Mouse (Mus musculus) liver, embryonic 13.5 days (tissue): Measurements from ENCODE around the gene Got1. TPM values are rescaled to one million over a fixed set of nuclear protein-coding genes. Genes with fewer than 3 reads are reported as not detected.
"Not testable (repeated sequence)": the region's sequence is repeated elsewhere in the genome, so short reads cannot be mapped to it uniquely, and the experiment has no call there.

Experiments used
- ATAC-seq: fragments of 200-750 bp; cut with Nextera tagmentation; 2 replicates; pipeline ENCODE4 v1.8.0; 2017; ENCODE audit warnings: low read depth, mild to moderate bottlenecking, moderate number of reproducible peaks, moderate library complexity
- DNase-seq: peaks from one replicate; pipeline ENCODE4 v3.0.0; 2022
- H3K27ac ChIP-seq: fragments of 300-500 bp; sonication (generic); 2 replicates; pipeline ENCODE4 v1.5.1; 2015; ENCODE audit warnings: moderate library complexity, mild to moderate bottlenecking, inconsistent platforms
- H3K27me3 ChIP-seq: fragments of 300-500 bp; sonication (generic); 2 replicates; pipeline ENCODE4 v1.6.1; 2015; ENCODE audit warnings: mild to moderate bottlenecking, inconsistent platforms
- H3K36me3 ChIP-seq: fragments of 300-500 bp; sonication (generic); 2 replicates; pipeline ENCODE4 v1.6.1; 2015; ENCODE audit warnings: mild to moderate bottlenecking, inconsistent platforms
- H3K4me1 ChIP-seq: fragments of 300-500 bp; sonication (generic); replicated peaks from 2 replicates; pipeline ENCODE4 v1.6.1; 2015; ENCODE audit warnings: inconsistent platforms
- H3K4me2 ChIP-seq: fragments of 300-500 bp; sonication (generic); 2 replicates; pipeline ENCODE4 v1.6.1; 2015; ENCODE audit warnings: inconsistent platforms, mild to moderate bottlenecking, moderate library complexity
- H3K4me3 ChIP-seq: fragments of 300-500 bp; sonication (generic); replicated peaks from 2 replicates; pipeline ENCODE4 v1.5.1; 2015; ENCODE audit warnings: mild to moderate bottlenecking, inconsistent platforms
- H3K9ac ChIP-seq: fragments of 300-500 bp; sonication (generic); 2 replicates; pipeline ENCODE4 v1.6.1; 2015; ENCODE audit warnings: mild to moderate bottlenecking, inconsistent platforms
- H3K9me3 ChIP-seq: fragments of 300-500 bp; sonication (generic); replicated peaks from 2 replicates; pipeline ENCODE4 v1.6.1; 2016; ENCODE audit warnings: inconsistent platforms
- WGBS: fragments of 180-500 bp; shearing (Covaris S2); methylation state at CpG from one replicate; pipeline ENCODE4 v1.1.7; 2015; ENCODE audit not compliant: insufficient replicate concordance; 5-methylcytosine and 5-hydroxymethylcytosine counted together
- polyA plus RNA-seq: library from polyadenylated mRNA; unstranded; fragments of >200 nt; fragmentation: Nextera tagmentation; extraction: Ambion mirVana; gene quantifications from 2 replicates; pipeline ENCODE4 v1.2.1, GENCODE M21; 2015

Got1 gene
- polyA plus RNA-seq, 1 experiment from 2014 or later = 22.0 TPM

DNA sequence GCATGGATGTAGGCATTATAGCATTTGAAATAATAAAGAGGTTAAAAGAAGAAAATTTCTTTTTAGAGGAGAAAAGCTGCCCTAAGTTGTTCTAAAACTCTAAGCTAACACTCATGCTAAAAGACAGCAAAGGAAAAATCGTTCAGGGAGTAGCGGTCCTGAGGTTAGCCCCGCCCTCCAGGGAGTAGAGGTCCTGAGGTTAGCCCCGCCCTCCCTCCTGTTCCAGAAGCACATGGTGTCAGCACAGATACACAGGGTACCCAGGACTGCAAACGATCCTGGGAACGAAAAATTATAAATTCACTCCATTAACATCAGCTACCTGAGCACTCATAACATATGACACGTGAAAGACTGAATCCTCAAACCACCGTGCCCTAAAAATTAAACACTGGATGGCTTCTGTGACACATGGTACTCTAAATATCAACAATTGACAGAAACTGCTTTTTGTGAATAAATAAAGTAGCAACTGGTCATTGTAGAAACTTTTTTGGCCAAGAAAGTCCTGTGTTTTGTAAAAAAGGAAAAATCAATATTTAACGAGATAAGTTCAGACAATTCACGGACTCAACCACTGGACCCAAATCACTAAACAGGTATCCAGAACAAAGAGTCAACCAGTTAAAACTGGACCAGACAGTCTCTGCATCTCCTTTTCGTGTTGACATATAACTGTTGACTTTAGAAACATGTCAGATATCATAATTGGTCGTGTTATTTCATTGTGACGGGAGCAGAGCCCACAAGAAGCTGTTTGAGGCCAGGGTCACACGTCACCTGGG is 13.8 kb downstream of the Got1 start:
- 79% methylated on average over 14 of the region's 14 CpGs for WGBS
- Histone ChIP-seq H3K27me3 (no peaks in the 10 kb centered on the region), H3K9ac (no peak overlapping the region), H3K4me3 (no peak overlapping the region), H3K4me1 (peaks cover 6% of the 10 kb centered on the region), H3K27ac (no peak overlapping the region), H3K9me3 (no peaks in the 10 kb centered on the region), H3K36me3 (peaks cover 67% of the 10 kb centered on the region), H3K4me2 (no peak overlapping the region)
- ATAC-seq = no peak
- no peak for DNase-seq

DNA sequence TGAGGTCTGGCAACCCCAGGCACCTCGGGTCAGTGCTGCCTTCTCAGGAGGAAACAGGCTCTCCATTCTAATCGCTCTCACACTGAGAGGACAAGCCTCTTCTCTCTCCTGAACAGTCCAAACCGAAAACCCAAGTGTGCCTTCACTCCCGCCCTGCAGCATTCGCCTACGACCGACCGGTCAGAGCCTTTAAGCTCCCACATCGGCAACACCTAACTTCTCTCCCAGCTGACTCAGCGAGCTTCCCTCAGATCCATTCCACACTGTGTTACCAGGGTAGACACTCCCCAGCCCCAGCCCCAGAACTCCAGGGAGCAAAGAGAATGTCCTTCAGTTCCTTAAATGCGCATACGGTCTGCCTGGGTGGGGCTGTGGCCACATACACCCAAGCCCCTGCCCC is 19.0 kb downstream of the Got1 start:
- no peak overlapping the region for H3K9ac ChIP-seq
- H3K9me3 ChIP-seq = no peaks in the 10 kb centered on the region
- no peak overlapping the region for H3K4me2 ChIP-seq
- no peak overlapping the region for H3K4me3 ChIP-seq
- DNase-seq = no peak
- no peak overlapping the region for H3K27ac ChIP-seq
- H3K36me3 ChIP-seq = peaks cover 77% of the 10 kb centered on the region
- ATAC-seq = no peak
- H3K4me1 ChIP-seq = no peaks in the 10 kb centered on the region
- H3K27me3 ChIP-seq = no peaks in the 10 kb centered on the region
- 84% methylated on average over 12 of the region's 12 CpGs for WGBS

DNA sequence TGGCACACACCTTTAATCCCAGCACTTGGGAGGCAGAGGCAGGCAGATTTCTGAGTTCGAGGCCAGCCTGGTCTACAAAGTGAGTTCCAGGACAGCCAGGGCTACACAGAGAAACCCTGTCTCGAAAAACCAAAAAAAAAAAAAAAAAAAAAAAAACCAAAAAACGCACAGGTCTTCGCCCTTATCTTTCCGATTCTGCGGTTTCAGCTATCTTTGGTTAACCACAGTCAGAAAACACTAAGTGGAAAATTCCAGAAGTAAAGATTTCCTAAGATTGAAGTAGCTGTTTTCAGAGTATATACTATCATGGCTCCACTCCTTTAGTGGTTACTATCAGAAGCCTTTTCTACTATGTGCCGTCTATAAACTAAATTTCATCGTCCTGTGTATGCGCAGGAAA is 20.8 kb downstream of the Got1 start:
- not testable (repeated sequence) for H3K27me3 ChIP-seq, H3K9me3 ChIP-seq, DNase-seq, H3K9ac ChIP-seq, H3K4me3 ChIP-seq, H3K4me1 ChIP-seq, ATAC-seq, H3K4me2 ChIP-seq, H3K27ac ChIP-seq
- peaks cover 79% of the 10 kb centered on the region for H3K36me3 ChIP-seq
- 65% methylated on average over 8 of the region's 9 CpGs for WGBS

DNA sequence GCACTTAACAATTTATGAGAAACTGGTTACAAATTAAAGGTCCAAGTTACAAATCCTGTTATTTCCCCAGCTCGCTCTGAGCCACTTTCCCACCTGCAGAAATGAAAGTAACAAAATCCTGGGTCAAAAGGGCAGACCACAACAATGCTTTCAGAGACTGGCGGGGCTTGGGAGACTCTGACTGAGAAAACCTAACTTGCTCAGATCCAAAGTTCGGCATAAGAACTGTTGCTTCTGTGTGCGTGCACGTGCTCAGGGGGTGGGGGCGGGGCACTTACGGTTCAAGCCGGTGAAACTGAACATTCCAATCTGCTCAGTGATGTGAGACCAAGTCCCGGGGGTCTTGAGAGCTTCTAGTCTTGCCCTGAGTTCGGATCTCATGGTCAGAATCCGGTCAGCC is 21.8 kb downstream of the Got1 start:
- no peak for DNase-seq
- Histone ChIP-seq H3K9me3 (no peaks in the 10 kb centered on the region), H3K4me1 (no peaks in the 10 kb centered on the region), H3K27ac (no peak overlapping the region), H3K36me3 (peaks cover 79% of the 10 kb centered on the region), H3K9ac (no peak overlapping the region), H3K27me3 (no peaks in the 10 kb centered on the region), H3K4me2 (no peak overlapping the region), H3K4me3 (no peak overlapping the region)
- 83% methylated on average over 11 of the region's 11 CpGs for WGBS
- no peak for ATAC-seq

DNA sequence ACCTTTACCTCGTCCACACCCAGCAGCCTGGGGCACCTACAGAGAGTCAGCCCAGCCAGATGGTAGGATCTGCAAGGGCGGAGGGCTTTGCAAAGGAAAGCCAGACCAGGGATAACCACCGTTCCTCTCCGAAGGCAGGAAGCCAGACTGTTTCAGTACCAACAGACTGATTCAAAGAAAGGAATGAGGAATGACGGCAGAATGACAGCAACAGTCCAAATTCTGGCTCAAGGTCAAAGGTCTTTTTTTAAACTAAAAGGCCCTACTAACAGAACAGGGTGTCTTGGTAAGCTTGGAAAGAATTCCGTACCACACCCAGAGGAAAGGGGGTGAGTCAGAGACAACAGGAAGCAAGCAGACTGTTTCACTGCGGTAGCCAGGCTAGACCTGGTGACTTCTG is 25.5 kb downstream of the Got1 start:
- Histone ChIP-seq H3K4me1 (peaks cover 23% of the 10 kb centered on the region), H3K27me3 (no peaks in the 10 kb centered on the region), H3K4me2 (no peak overlapping the region), H3K27ac (no peak overlapping the region), H3K4me3 (no peak overlapping the region), H3K36me3 (peaks cover 48% of the 10 kb centered on the region), H3K9me3 (no peaks in the 10 kb centered on the region), H3K9ac (no peak overlapping the region)
- ATAC-seq (no peak), DNase-seq (no peak)
- 73% methylated on average over 7 of the region's 7 CpGs for WGBS

DNA sequence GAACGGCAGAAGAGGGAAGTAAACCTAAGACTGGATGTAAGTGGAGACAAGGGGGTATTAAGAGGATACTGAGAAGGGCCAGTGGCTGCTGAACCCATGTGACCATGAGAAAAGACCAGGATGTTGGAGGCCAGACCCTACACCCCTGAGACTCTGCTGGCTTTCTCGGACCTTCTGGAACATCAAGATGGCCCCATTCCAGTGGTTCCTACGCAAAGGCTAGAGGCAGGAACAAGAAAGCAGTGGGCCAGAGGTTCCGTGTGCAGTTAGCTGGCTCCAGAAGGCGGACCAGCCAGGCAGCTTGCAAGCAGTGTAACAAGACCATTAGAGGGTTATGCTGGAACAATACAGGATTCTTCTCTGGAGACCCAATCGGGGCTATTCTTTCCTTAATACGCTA is 27.0 kb downstream of the Got1 start:
- H3K27ac ChIP-seq = no peak overlapping the region
- H3K27me3 ChIP-seq = no peaks in the 10 kb centered on the region
- WGBS = 80% methylated on average over 7 of the region's 7 CpGs
- no peak overlapping the region for H3K9ac ChIP-seq
- DNase-seq = no peak
- H3K36me3 ChIP-seq = peaks cover 38% of the 10 kb centered on the region
- H3K9me3 ChIP-seq = no peaks in the 10 kb centered on the region
- H3K4me2 ChIP-seq = no peak overlapping the region
- ATAC-seq = no peak
- peaks cover 33% of the 10 kb centered on the region for H3K4me1 ChIP-seq
- no peak overlapping the region for H3K4me3 ChIP-seq

DNA sequence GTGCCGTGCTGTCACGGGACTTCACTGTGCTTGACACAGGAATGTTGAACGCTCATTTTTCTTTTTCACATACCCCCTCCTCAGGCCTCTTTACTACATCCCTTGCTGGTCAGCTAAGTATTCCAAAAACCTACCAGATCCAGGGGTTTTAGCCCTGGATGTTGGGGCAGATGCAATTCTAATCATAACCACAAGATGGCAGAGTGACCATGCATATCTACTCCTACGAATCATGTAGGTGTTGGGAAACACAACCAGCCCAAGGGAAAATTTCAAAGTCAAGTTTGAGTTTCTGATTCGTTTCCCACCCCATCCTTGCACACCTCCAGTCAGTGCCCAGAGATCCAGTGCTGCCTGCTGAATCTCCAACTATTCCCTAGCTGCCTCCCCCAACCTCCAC is 28.6 kb downstream of the Got1 start:
- DNase-seq = peak; percentile 34
- H3K4me1 ChIP-seq = peaks cover 33% of the 10 kb centered on the region
- ATAC-seq = no peak
- no peak overlapping the region for H3K4me3 ChIP-seq
- H3K9ac ChIP-seq = 0 out of 2 replicates have a peak overlapping the region, but pooled peaks have one; percentile 57
- peak overlapping the region; percentile 65 for H3K4me2 ChIP-seq
- peaks cover 25% of the 10 kb centered on the region for H3K36me3 ChIP-seq
- no peaks in the 10 kb centered on the region for H3K9me3 ChIP-seq
- peak overlapping the region; percentile 80; the same call in 1 of the 2 replicates for H3K27ac ChIP-seq
- no peaks in the 10 kb centered on the region for H3K27me3 ChIP-seq
- WGBS = 21% methylated on average over 5 of the region's 5 CpGs

DNA sequence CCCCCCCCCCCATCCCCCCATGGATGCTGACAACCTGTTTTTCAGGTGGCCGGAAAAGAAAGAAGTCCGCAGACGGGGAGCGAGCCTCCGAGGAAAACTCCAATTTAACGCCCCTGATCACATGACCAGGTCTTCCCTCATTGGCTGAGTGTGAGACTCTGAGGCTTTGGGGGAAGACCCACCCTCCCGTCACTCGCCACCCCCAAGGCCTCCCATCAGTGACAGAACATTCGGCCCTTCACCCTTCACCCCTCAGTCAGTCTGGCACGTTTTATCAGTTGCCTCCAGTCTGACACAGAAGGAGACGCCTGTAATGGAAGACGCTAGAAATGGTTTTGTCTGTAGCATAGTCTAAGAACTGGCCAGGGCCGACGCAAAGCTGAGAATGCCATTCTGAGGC is 29.5 kb downstream of the Got1 start:
- DNase-seq (peak; percentile 35), ATAC-seq (peak; percentile 90)
- Histone ChIP-seq H3K27me3 (no peaks in the 10 kb centered on the region), H3K9ac (peak overlapping the region; percentile 57), H3K4me1 (peaks cover 33% of the 10 kb centered on the region), H3K4me3 (peak overlapping the region; percentile 47), H3K27ac (peak overlapping the region; percentile 80), H3K36me3 (peaks cover 15% of the 10 kb centered on the region), H3K9me3 (no peaks in the 10 kb centered on the region), H3K4me2 (peak overlapping the region; percentile 65)
- WGBS = 7% methylated on average over 14 of the region's 14 CpGs

DNA sequence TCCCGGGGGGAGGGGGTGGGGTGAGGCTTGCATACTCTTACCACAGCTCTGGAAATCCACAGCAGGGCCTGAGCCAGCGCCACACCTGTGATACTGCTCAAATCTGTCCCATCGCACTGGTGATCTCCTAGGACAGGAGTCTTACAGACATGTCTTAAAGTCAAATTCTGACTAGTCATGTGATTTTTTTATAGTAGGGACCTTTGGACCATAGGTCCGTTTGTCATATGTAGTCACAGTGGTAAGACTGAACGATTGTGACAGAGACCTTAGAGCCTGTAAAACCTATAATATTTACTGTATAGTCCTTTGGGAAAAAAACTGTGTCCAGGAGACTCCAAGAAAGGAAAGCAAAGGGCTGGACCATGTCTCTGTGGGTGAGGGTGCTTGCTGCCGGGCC is 30.5 kb downstream of the Got1 start:
- peak overlapping the region; percentile 65 for H3K4me2 ChIP-seq
- H3K36me3 ChIP-seq = peaks cover 6% of the 10 kb centered on the region; the same call in 1 of the 2 replicates
- no peaks in the 10 kb centered on the region for H3K9me3 ChIP-seq
- no peaks in the 10 kb centered on the region for H3K27me3 ChIP-seq
- WGBS = 70% methylated on average over 6 of the region's 6 CpGs
- H3K9ac ChIP-seq = peak overlapping the region; percentile 57; the same call in 1 of the 2 replicates
- DNase-seq (no peak), ATAC-seq (no peak)
- no peak overlapping the region for H3K4me3 ChIP-seq
- peak overlapping the region; percentile 80 for H3K27ac ChIP-seq
- H3K4me1 ChIP-seq = peaks cover 33% of the 10 kb centered on the region

DNA sequence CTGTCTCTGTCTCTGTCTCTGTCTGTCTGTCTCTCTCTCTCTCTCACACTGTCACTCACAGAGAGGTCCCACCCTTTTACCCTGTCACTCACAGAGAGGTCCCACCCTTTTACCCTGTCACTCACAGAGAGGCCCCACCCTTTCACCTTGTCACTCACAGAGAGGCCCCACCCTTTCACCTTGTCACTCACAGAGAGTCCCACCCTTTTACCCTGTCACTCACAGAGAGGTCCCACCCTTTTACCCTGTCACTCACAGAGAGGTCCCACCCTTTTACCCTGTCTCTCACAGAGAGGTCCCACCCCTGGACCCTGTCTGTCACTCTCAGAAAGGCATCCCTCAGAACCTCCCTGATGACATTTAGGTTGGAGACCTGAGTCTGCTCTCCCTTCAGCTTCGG is 31.1 kb downstream of the Got1 start:
- Histone ChIP-seq H3K4me1 (peaks cover 33% of the 10 kb centered on the region), H3K27ac (peak overlapping the region; percentile 55)
- ATAC-seq = peak; percentile 43
- H3K9ac ChIP-seq, H3K27me3 ChIP-seq, H3K36me3 ChIP-seq, H3K9me3 ChIP-seq, H3K4me3 ChIP-seq, H3K4me2 ChIP-seq: not testable (repeated sequence)
- WGBS = 72% methylated on average over 1 of the region's 1 CpGs
- DNase-seq = peak; percentile 23

DNA sequence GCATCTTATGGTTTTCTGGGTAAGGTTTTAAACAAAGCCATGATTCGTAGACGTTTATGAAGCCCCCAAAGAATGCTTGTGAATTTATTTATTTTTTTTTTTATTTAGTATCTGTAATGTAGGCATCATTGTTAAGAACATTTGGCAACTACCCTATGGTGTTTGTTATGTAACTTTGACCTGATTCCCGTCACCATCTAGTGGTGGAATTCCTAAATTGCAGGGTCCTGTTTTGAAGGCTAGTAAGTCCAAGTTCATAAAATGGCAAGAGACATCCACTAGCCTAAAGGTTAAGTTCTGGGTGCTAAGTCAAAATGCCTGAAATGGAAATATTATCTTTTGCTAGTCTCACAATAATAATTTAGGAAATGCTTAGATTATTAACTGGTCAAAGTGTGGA is 37.0 kb downstream of the Got1 start:
- Histone ChIP-seq H3K36me3 (no peaks in the 10 kb centered on the region), H3K9ac (no peak overlapping the region), H3K9me3 (no peaks in the 10 kb centered on the region), H3K27ac (no peak overlapping the region), H3K4me2 (no peak overlapping the region), H3K27me3 (peaks cover 4% of the 10 kb centered on the region; the same call in 1 of the 2 replicates), H3K4me1 (no peaks in the 10 kb centered on the region), H3K4me3 (no peak overlapping the region)
- WGBS = 31% methylated on average over 3 of the region's 3 CpGs
- ATAC-seq (no peak), DNase-seq (no peak)

DNA sequence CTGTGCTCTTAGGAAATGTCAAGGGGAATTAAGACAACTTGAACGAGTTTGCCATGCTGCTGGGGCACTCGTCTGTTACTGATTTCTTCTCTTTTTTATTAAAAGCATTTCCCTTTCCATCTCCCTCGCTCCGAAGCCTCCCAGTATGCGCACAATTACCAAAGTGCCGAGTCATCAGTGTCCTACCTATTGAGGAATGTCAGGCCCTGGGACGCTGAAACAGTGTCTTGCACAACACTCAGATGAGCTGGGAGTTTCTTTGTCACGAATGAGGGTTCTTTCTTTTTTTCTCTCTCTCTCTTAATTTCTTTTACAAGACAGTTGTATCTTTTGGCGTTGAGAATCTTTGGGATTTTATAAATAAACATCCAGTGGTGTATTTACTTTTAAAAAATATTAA is 43.9 kb downstream of the Got1 start:
- Histone ChIP-seq H3K27ac (no peak overlapping the region), H3K4me2 (no peak overlapping the region), H3K4me3 (no peak overlapping the region), H3K36me3 (no peaks in the 10 kb centered on the region), H3K9ac (no peak overlapping the region), H3K9me3 (no peaks in the 10 kb centered on the region), H3K4me1 (peaks cover 10% of the 10 kb centered on the region; the same call in 1 of the 2 replicates), H3K27me3 (peaks cover 4% of the 10 kb centered on the region; the same call in 1 of the 2 replicates)
- DNase-seq (no peak), ATAC-seq (no peak)
- 53% methylated on average over 9 of the region's 9 CpGs for WGBS
